Mouse (Mus musculus): Measurements from ENCODE around the gene Elovl6. TPM values are rescaled to one million over a fixed set of nuclear protein-coding genes. Genes with fewer than 3 reads are reported as not detected.

Elovl6 gene
- polyA plus RNA-seq, 1 experiment, result 0.01 TPM

DNA sequence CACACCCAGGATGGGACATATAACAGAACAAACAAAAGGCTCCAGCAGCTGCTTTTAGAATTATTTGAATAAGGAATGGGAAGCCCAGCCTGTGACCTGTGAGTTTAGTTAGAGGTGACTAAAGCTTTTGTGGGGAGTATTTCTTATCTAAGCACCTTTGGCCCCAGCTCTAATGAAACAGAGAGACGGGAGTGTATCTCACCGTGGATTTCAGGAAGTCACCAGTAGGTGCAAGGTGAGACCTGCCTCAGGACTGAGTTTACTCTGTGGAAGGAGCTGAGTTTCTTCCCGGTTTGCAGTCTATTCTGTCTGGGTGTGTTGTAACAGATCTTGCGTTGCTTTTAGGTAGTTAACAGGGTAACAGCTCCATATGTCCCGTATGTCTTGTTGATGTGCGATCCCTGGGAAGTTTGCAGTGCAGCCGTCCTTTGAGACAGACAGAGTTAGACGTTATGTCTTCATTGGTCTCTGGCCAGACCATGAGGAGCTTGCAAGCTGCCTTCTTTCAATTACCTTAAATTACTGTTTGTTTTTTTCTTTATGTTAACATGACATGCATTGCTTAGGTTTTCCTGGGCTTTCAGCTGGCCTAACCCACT is 15.8 kb downstream of the Elovl6 start:
- H3K36me3 ChIP-seq (ENCODE audit: control insufficient read depth), result peaks cover 2% of the 10 kb centered on the region; the same call in 1 of the 2 replicates

DNA sequence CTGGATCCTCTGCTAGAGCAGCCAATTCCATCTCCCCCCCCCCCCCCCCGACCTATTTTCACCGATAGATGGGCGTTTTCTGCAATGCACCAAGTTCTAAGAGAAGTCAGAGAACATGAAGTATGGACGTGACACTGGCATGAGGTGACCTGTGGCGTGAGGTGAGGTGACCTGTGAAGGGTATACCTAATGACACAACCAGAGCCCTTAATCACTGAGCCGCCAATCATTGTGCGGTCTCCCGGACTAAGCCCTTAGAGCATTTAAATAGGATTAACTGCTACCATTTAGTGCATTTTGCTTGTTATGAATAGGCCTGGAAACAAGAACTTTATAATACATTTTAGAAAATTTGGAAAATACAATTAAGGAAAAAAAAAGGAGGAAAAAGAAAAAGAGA is 16.6 kb downstream of the Elovl6 start:
- TF ChIP-seq TAL1 (IDR thresholded peaks at IDR 0.05; ENCODE audit: low read length) (no peak), GATA1 (IDR thresholded peaks at IDR 0.05; ENCODE audit: low read length) (no peak)
- Histone ChIP-seq H3K9me3 (ENCODE audit: control insufficient read depth, low read length) (no peaks in the 10 kb centered on the region), H3K36me3 (ENCODE audit: control insufficient read depth) (no peaks in the 10 kb centered on the region), H3K4me1 (ENCODE audit: control insufficient read depth) (peaks cover 9% of the 10 kb centered on the region), H3K4me3 (replicated peaks) (no peak overlapping the region), H3K27me3 (ENCODE audit: control insufficient read depth) (no peaks in the 10 kb centered on the region)

More for the DNA sequence above, 15.8 kb downstream of the Elovl6 start:
- Histone ChIP-seq H3K4me1 (ENCODE audit: control insufficient read depth) (peaks cover 3% of the 10 kb centered on the region), H3K27me3 (ENCODE audit: control insufficient read depth) (no peaks in the 10 kb centered on the region), H3K9me3 (ENCODE audit: control insufficient read depth, low read length) (no peaks in the 10 kb centered on the region), H3K4me3 (replicated peaks) (no peak overlapping the region)
- TF ChIP-seq TAL1 (IDR thresholded peaks at IDR 0.05; ENCODE audit: low read length), result no peak
- no peak for TF ChIP-seq GATA1 (IDR thresholded peaks at IDR 0.05; ENCODE audit: low read length)

DNA sequence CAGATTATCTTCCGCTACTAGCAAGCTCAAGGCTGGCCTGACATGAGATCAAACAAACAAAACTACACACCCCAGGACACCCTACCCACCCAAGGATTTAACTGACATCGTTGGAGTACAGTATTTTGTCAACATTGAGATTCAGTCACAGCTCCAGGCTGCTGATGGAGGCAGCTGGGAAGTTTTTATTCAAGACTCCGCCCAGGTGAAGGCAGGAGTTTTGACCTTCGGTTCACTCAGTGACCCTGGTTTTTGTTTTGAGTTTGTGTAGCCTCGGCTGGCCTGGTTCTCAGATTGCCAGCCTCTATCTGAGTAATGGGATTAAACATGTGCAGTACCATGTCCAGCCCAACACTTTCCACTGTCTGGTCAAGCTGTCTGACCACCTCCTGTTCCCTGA is 17.4 kb downstream of the Elovl6 start:
- no peaks in the 10 kb centered on the region for H3K36me3 ChIP-seq (ENCODE audit: control insufficient read depth)

DNA sequence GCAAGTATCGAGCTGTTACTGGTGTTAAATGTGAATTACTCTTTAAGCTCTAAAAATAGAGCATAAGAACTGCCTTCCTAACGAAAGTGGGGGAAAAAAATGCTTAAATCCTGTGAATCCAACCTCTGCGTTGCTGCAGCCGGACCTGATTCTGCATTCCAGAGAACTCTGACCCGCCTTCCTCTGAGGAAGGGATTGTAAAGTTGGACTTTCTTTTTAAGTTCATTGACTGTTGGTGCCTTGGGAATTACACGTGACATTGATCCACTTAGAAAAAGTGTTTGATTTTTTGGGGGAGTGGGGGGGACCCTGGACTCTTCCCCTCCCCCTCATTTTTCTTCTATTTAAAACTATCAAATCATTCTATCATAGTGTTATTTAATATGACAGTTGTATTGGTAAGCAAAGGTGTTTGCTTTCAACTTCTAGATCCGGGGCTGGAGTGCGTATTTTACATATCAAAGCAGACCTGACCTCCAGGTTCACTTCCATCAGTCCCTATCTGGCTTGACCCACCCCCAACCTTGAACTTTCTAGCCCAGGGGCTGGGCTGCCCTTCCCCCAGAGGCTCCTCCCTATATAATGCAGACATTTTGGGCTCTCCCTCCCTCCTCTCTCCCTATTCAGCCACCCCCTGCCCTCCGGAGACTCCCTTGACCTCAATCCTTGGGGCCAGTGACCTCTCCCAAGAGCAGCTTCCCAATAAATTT is 19.6 kb downstream of the Elovl6 start:
- TF ChIP-seq TAL1 (IDR thresholded peaks at IDR 0.05; ENCODE audit: low read length), result no peak
- no peak for TF ChIP-seq GATA1 (IDR thresholded peaks at IDR 0.05; ENCODE audit: low read length)
- Histone ChIP-seq H3K27me3 (ENCODE audit: control insufficient read depth) (no peaks in the 10 kb centered on the region), H3K9me3 (ENCODE audit: control insufficient read depth, low read length) (no peaks in the 10 kb centered on the region), H3K36me3 (ENCODE audit: control insufficient read depth) (no peaks in the 10 kb centered on the region), H3K4me3 (replicated peaks) (no peak overlapping the region), H3K4me1 (ENCODE audit: control insufficient read depth) (peaks cover 10% of the 10 kb centered on the region)

More for the DNA sequence above, 17.4 kb downstream of the Elovl6 start:
- no peak for TF ChIP-seq TAL1 (IDR thresholded peaks at IDR 0.05; ENCODE audit: low read length)
- no peak for TF ChIP-seq GATA1 (IDR thresholded peaks at IDR 0.05; ENCODE audit: low read length)
- H3K4me3 ChIP-seq (replicated peaks), result no peak overlapping the region
- H3K9me3 ChIP-seq (ENCODE audit: control insufficient read depth, low read length), result no peaks in the 10 kb centered on the region
- peaks cover 10% of the 10 kb centered on the region for H3K4me1 ChIP-seq (ENCODE audit: control insufficient read depth)
- no peaks in the 10 kb centered on the region for H3K27me3 ChIP-seq (ENCODE audit: control insufficient read depth)

DNA sequence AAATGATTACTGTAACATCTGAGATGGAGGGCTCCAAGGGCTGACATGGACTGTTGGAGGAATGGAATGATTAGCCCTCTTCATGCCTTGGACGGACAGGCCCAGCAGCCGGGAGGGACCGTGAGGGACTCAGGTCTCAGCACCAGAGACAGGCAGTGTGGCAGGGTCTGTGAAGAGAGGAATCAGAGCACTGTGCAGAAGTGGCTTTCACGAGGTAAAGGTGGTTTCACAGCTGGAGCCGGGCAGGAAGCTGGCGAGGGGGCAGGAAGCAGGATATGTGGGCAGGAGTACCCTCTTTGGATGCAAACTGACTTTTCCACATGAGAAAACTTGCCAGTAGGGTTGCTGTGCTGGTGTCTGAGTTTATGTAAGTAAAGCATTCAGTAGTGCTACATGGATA is 20.2 kb downstream of the Elovl6 start:
- H3K4me1 ChIP-seq (ENCODE audit: control insufficient read depth), result peaks cover 10% of the 10 kb centered on the region
- no peak overlapping the region for H3K4me3 ChIP-seq (replicated peaks)
- no peaks in the 10 kb centered on the region for H3K27me3 ChIP-seq (ENCODE audit: control insufficient read depth)
- no peaks in the 10 kb centered on the region for H3K9me3 ChIP-seq (ENCODE audit: control insufficient read depth, low read length)
- H3K36me3 ChIP-seq (ENCODE audit: control insufficient read depth), result no peaks in the 10 kb centered on the region
- no peak for TF ChIP-seq GATA1 (IDR thresholded peaks at IDR 0.05; ENCODE audit: low read length)

DNA sequence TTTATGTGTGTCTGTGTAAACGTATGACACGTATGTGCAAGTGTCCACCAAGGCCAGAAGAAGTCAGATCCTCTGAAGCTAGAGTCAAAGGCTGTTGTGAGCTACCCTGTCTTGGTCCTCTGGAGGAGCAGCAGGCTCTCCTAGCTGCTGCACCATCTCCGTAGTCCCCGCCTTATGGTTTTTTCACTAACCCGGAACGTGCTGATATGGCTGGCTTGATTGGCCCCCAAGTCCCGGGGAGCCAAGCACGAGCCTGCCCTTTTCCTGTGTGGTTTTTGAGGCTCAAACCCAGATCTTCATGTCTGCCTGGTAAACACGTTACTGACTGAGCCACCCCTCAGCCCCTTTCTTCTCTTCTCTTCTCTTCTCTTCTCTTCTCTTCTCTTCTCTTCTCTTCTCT is 21.0 kb downstream of the Elovl6 start:
- Histone ChIP-seq H3K27me3 (ENCODE audit: control insufficient read depth) (no peaks in the 10 kb centered on the region), H3K4me3 (replicated peaks) (no peak overlapping the region), H3K9me3 (ENCODE audit: control insufficient read depth, low read length) (no peaks in the 10 kb centered on the region), H3K36me3 (ENCODE audit: control insufficient read depth) (no peaks in the 10 kb centered on the region), H3K4me1 (ENCODE audit: control insufficient read depth) (peaks cover 12% of the 10 kb centered on the region)
- TF ChIP-seq TAL1 (IDR thresholded peaks at IDR 0.05; ENCODE audit: low read length), result no peak
- TF ChIP-seq GATA1 (IDR thresholded peaks at IDR 0.05; ENCODE audit: low read length), result no peak

DNA sequence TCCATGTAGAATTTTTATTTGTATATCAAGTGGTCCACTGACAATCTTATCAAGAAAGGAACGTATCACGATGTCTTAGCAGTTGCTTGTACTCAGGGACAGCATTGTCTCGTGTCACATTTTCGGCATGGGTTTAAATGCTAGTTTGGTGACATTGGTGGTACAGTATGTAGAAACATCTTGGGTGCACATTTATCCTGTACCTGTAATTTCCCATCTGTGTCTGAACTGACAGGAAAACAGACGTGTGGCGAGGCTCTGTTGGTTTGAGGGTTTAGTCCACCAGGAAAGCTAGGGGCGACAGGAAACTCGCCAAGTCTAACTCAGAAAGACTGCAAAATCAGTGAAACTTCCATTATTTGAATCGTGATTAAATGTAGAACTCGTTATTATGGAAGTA is 21.5 kb downstream of the Elovl6 start:
- Histone ChIP-seq H3K36me3 (ENCODE audit: control insufficient read depth) (no peaks in the 10 kb centered on the region), H3K4me1 (ENCODE audit: control insufficient read depth) (peaks cover 12% of the 10 kb centered on the region)

DNA sequence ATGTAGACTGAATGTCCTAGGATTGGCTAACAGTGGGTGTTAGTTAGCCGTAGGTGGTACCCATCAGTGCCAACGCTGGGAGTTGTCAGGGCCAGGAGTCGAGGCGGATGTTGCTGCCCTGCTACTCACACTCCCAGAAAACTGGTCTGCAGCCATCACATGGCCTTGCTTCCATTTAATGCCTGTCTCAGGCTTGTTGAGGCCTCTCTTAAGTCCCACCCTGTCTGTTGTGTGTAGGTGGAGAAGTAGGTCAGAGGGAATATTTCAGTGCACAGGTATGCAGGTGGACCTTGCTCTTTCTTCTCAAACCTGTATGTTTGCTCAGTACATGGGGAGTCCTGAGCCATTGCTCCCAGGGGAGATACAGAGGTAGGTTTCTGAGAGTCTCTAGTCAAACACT is 22.3 kb downstream of the Elovl6 start:
- H3K27me3 ChIP-seq (ENCODE audit: control insufficient read depth), result no peaks in the 10 kb centered on the region
- H3K36me3 ChIP-seq (ENCODE audit: control insufficient read depth), result no peaks in the 10 kb centered on the region
- TF ChIP-seq GATA1 (IDR thresholded peaks at IDR 0.05; ENCODE audit: low read length), result no peak
- no peak for TF ChIP-seq TAL1 (IDR thresholded peaks at IDR 0.05; ENCODE audit: low read length)
- H3K9me3 ChIP-seq (ENCODE audit: control insufficient read depth, low read length), result no peaks in the 10 kb centered on the region
- H3K4me3 ChIP-seq (replicated peaks), result no peak overlapping the region
- H3K4me1 ChIP-seq (ENCODE audit: control insufficient read depth), result peaks cover 12% of the 10 kb centered on the region

More for the DNA sequence above, 21.5 kb downstream of the Elovl6 start:
- no peaks in the 10 kb centered on the region for H3K9me3 ChIP-seq (ENCODE audit: control insufficient read depth, low read length)
- H3K4me3 ChIP-seq (replicated peaks), result no peak overlapping the region
- TF ChIP-seq TAL1 (IDR thresholded peaks at IDR 0.05; ENCODE audit: low read length), result no peak
- no peaks in the 10 kb centered on the region for H3K27me3 ChIP-seq (ENCODE audit: control insufficient read depth)

DNA sequence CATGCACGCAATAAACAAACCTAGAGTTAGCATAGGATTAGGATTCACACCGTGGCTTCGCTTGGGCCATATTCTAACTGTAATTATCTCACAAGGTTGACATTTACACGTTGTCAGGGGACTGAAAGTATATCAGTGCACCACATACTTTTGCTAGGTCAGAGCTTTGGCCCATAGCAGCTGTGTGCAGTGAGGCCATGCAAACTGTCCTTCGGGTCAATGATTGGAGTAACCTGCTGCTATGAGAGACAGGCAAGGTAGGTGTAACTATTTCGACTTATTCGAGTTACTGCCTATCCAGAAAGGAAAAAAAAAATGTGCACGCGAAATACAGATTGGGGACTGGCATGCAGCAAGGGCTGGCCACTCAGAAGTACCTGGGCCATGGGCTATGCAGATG is 24.9 kb downstream of the Elovl6 start:
- Histone ChIP-seq H3K36me3 (ENCODE audit: control insufficient read depth) (no peaks in the 10 kb centered on the region), H3K4me1 (ENCODE audit: control insufficient read depth) (peaks cover 12% of the 10 kb centered on the region), H3K4me3 (replicated peaks) (no peak overlapping the region), H3K27me3 (ENCODE audit: control insufficient read depth) (no peaks in the 10 kb centered on the region), H3K9me3 (ENCODE audit: control insufficient read depth, low read length) (no peaks in the 10 kb centered on the region)
- TF ChIP-seq TAL1 (IDR thresholded peaks at IDR 0.05; ENCODE audit: low read length) (no peak), GATA1 (IDR thresholded peaks at IDR 0.05; ENCODE audit: low read length) (no peak)

All from erythroblast, embryonic 14.5 days (primary cell).